Mouse (Mus musculus) ES-E14 (cell line): ENCODE measurements around the gene Morn5.

ENCODE experiments used
- HCFC1 ChIP-seq: IDR thresholded peaks from 2 replicates; pipeline ENCODE4 v1.6.1; 2012; ENCODE audit warnings: low read length, inconsistent platforms, borderline replicate concordance; ENCODE audit not compliant: insufficient read depth
- MAFK ChIP-seq: IDR thresholded peaks from 2 replicates; pipeline ENCODE4 v1.6.1; 2014; ENCODE audit warnings: mild to moderate bottlenecking, low read depth, low read length, inconsistent platforms; ENCODE audit not compliant: insufficient read depth
- ZC3H11A ChIP-seq: IDR thresholded peaks from 2 replicates; pipeline ENCODE4 v1.6.1; 2012; ENCODE audit warnings: low read depth, mild to moderate bottlenecking, inconsistent platforms, low read length, borderline replicate concordance

- TF ChIP-seq ZC3H11A (no peak), MAFK (no peak), HCFC1 (no peak)
Measured at GRCm38 (mm10) chr2:36033966-36034365, 15.3 kb upstream of the Morn5 start.
